Mouse (Mus musculus) myocyte (in vitro differentiated cells): ENCODE results near the gene Slc2a3. TPM values are rescaled to one million over a fixed set of nuclear protein-coding genes. Genes with fewer than 3 reads are reported as not detected.

ENCODE experiments used
- H3K27me3 ChIP-seq: one replicate; pipeline ENCODE4 v1.6.1; 2011; ENCODE audit not compliant: control insufficient read depth, insufficient read depth, insufficient read length
- H3K36me3 ChIP-seq: one replicate; pipeline ENCODE4 v1.6.1; 2011; ENCODE audit not compliant: control insufficient read depth, insufficient read depth
- H3K4me2 ChIP-seq: one replicate; pipeline ENCODE4 v1.6.1; 2011; ENCODE audit warnings: low read depth, control low read depth
- H3K4me3 ChIP-seq: one replicate; pipeline ENCODE4 v1.5.1; 2011; ENCODE audit warnings: mild to moderate bottlenecking, control low read depth, moderate library complexity
- H3K79me2 ChIP-seq: one replicate; pipeline ENCODE4 v1.6.1; 2011; ENCODE audit not compliant: control insufficient read depth, insufficient read depth
- H3ac ChIP-seq: one replicate; pipeline ENCODE4 v1.6.1; 2011; ENCODE audit not compliant: control insufficient read depth, insufficient read length
- CEBPB ChIP-seq: IDR thresholded peaks from 2 replicates; pipeline ENCODE4 v1.6.1; 2011; ENCODE audit warnings: mild to moderate bottlenecking, moderate library complexity; ENCODE audit not compliant: poor library complexity, insufficient read depth, severe bottlenecking
- E2F4 ChIP-seq: IDR thresholded peaks from one replicate; pipeline ENCODE4 v1.6.1; 2011; ENCODE audit warnings: mild to moderate bottlenecking, control low read depth, moderate library complexity; ENCODE audit not compliant: insufficient read depth
- MAX ChIP-seq: IDR thresholded peaks from one replicate; pipeline ENCODE4 v1.6.1; 2011; ENCODE audit warnings: low read depth, mild to moderate bottlenecking, control low read depth
- MYOD1 ChIP-seq, 3 experiments: IDR thresholded peaks; one replicate each; pipeline ENCODE4 v1.6.1; 2011; ENCODE audit warnings: control low read depth in 2 of 3, low read depth in 2 of 3, mild to moderate bottlenecking in 2 of 3, moderate library complexity in 1 of 3; ENCODE audit not compliant: insufficient read length in 2 of 3, control insufficient read depth in 1 of 3
- MYOG ChIP-seq, 3 experiments: IDR thresholded peaks; one replicate each; pipeline ENCODE4 v1.6.1; 2011; ENCODE audit warnings: control low read depth in 2 of 3, low read depth in 2 of 3, mild to moderate bottlenecking in 2 of 3; ENCODE audit not compliant: insufficient read length in 2 of 3, control insufficient read depth in 1 of 3, insufficient read depth in 1 of 3
- POLR2A ChIP-seq: IDR thresholded peaks from one replicate; pipeline ENCODE4 v1.6.1; 2011; ENCODE audit warnings: low read depth, mild to moderate bottlenecking, control low read depth, moderate library complexity; ENCODE audit not compliant: insufficient read length
- POLR2AphosphoS2 ChIP-seq: IDR thresholded peaks from one replicate; pipeline ENCODE4 v1.6.1; 2011; ENCODE audit warnings: low read depth, control low read depth; ENCODE audit not compliant: insufficient read length
- REST ChIP-seq: IDR thresholded peaks from one replicate; pipeline ENCODE4 v1.6.1; 2011; ENCODE audit warnings: mild to moderate bottlenecking, control low read depth, moderate library complexity; ENCODE audit not compliant: insufficient read depth, insufficient read length
- SRF ChIP-seq: IDR thresholded peaks from one replicate; pipeline ENCODE4 v1.6.1; 2011; ENCODE audit warnings: low read depth; ENCODE audit not compliant: control insufficient read depth, insufficient read length
- TCF12 ChIP-seq: IDR thresholded peaks from one replicate; pipeline ENCODE4 v1.6.1; 2011; ENCODE audit warnings: mild to moderate bottlenecking, control low read depth; ENCODE audit not compliant: poor library complexity, insufficient read depth, severe bottlenecking
- TCF3 ChIP-seq: IDR thresholded peaks from one replicate; pipeline ENCODE4 v1.6.1; 2011; ENCODE audit warnings: low read depth, control low read depth; ENCODE audit not compliant: insufficient read length
- USF1 ChIP-seq: IDR thresholded peaks from one replicate; pipeline ENCODE4 v1.6.1; 2011; ENCODE audit warnings: low read depth, mild to moderate bottlenecking, control low read depth, moderate library complexity
- polyA plus RNA-seq: library from polyadenylated mRNA; unstranded; fragments of >200 nt; fragmentation: generic; extraction: Trizol; gene quantifications from one replicate; pipeline ENCODE4 v1.2.1, GENCODE M21; 2012; ENCODE audit warnings: missing spikeins

Slc2a3 gene
- polyA plus RNA-seq, 1 experiment, result 1.2 TPM

DNA sequence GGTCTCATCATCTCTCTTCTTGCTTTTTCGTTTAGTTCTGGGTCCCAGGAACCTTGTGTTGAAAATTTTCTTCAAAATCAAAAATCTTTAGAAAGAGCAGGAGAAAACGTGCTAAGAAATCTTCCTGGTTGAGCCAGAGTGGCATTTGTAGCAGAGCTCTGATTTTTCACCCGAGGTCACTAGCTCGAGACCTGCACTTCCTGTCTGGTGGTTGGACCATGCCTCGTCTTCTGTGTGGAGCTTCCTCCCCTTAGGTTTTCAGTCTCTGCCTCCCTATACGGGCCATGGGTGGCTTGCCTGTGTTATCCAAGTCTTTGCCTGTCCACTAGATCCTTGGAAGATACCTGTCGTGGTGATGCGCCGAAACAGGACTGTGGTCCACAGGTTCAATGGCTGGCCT lies 20.4 kb upstream of the Slc2a3 start:
- Histone ChIP-seq H3K36me3 (no peaks in the 10 kb centered on the region), H3K4me2 (peak overlapping the region; percentile 91), H3K4me3 (no peak overlapping the region), H3ac (no peak overlapping the region), H3K79me2 (peaks cover 17% of the 10 kb centered on the region), H3K27me3 (no peaks in the 10 kb centered on the region)
- TF ChIP-seq TCF12 (no peak), CEBPB (no peak), POLR2AphosphoS2 (no peak)

DNA sequence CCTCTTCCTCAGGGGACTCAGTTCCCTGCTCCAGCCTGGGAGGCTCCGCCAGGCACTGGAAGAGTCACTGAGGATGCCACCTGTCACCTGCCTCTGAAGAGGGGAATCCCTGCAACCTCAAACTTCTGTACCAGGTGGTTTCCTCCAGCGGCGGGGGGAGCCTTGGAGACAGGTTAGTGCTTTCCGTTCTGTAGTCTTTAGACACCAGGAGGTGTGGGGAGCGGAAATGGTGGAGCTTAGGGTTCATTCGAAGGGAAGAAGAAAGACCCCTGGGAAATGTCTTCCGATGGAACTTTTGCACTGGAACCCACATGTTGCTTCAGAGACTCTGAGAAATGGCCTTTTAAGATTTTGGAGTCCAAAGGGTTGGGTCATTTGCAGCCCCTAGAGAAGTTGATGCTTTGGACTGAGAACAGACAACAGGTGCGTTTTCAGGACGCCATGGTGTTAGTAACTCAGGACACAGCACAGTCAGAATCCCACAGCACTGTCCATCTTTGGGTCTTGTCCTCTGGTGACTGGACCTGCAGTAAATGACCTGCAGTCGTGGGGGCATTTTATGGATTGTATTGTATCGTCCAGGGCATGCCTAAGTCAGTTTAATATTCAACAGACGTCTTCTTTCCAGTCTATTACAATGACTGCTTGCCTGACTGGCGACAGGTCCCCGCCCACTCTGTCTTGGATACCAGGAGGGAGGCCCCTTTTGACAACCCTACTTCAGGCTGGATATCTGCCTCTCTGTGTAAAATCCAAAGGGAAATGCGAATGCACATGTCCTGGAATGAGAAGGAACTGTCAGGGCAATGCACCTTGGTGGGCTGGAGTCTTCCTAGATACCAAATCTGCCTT lies 19.6 kb upstream of the Slc2a3 start:
- H3K4me2 ChIP-seq, result peak overlapping the region; percentile 91
- peaks cover 15% of the 10 kb centered on the region for H3K79me2 ChIP-seq
- no peaks in the 10 kb centered on the region for H3K36me3 ChIP-seq
- H3K4me3 ChIP-seq, result peak overlapping the region; percentile 74
- H3ac ChIP-seq, result peak overlapping the region; percentile 62
- no peak for TF ChIP-seq POLR2A
- TF ChIP-seq MYOD1 (IDR thresholded peaks at IDR 0.05; ENCODE audit: control insufficient read depth in 1 of 3, insufficient read length in 2 of 3, low read depth in 2 of 3), result no peak
- TF ChIP-seq SRF, result no peak
- no peak for TF ChIP-seq E2F4
- no peak for TF ChIP-seq CEBPB
- TF ChIP-seq POLR2AphosphoS2, result no peak
- TF ChIP-seq USF1, result no peak
- TF ChIP-seq TCF12, result no peak
- TF ChIP-seq MAX, result no peak
- TF ChIP-seq TCF3, result no peak
- no peak for TF ChIP-seq MYOG (IDR thresholded peaks at IDR 0.05; ENCODE audit: control insufficient read depth in 1 of 3, insufficient read depth in 1 of 3, insufficient read length in 2 of 3, low read depth in 2 of 3)
- TF ChIP-seq REST, result no peak
- H3K27me3 ChIP-seq, result no peaks in the 10 kb centered on the region

DNA sequence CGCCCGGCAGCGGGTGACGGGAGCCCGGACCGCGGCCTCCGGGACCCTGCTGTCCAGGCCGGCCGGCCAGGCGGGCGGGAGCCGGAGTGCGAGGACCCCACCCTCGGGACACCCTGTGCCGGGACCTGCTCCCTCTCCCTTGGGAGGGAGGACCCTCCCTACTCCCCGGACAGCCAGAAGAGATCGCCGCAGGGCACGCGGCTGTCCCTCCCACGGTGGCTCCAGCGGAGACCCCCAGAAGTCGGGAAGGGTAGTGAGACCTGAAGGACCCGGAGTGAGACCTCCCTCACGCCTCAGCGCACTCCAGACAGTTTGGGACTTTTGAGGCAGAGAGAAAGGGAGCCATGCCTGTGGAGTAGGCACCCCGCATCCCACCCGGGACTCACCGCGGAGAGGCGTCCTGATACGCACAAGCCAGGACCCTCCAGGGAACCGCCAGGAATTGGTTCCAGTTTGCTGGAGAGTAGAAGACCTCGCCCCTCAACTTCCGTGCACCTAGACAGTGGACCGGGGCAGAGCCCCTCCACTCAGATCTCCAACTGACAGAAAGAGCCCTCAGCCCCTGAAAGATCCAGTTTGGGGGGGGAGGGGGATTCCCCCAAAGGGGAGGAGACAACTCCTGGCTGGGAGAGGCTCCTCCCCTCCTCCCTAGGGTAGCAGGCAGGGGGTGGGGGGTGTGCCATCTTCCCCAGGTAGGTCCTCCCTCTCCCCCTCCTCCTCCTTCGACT lies 18.8 kb upstream of the Slc2a3 start:
- Histone ChIP-seq H3K4me2 (peak overlapping the region; percentile 91), H3K79me2 (peaks cover 15% of the 10 kb centered on the region), H3K36me3 (no peaks in the 10 kb centered on the region), H3K27me3 (no peaks in the 10 kb centered on the region), H3ac (peak overlapping the region; percentile 62), H3K4me3 (peak overlapping the region; percentile 74)
- no peak for TF ChIP-seq E2F4
- no peak for TF ChIP-seq MAX
- no peak for TF ChIP-seq MYOD1 (IDR thresholded peaks at IDR 0.05; ENCODE audit: control insufficient read depth in 1 of 3, insufficient read length in 2 of 3, low read depth in 2 of 3)
- no peak for TF ChIP-seq SRF
- TF ChIP-seq POLR2A, result no peak
- TF ChIP-seq MYOG (IDR thresholded peaks at IDR 0.05; ENCODE audit: control insufficient read depth in 1 of 3, insufficient read depth in 1 of 3, insufficient read length in 2 of 3, low read depth in 2 of 3), result no peak
- no peak for TF ChIP-seq USF1
- TF ChIP-seq TCF12, result no peak
- TF ChIP-seq CEBPB, result no peak
- TF ChIP-seq TCF3, result no peak

DNA sequence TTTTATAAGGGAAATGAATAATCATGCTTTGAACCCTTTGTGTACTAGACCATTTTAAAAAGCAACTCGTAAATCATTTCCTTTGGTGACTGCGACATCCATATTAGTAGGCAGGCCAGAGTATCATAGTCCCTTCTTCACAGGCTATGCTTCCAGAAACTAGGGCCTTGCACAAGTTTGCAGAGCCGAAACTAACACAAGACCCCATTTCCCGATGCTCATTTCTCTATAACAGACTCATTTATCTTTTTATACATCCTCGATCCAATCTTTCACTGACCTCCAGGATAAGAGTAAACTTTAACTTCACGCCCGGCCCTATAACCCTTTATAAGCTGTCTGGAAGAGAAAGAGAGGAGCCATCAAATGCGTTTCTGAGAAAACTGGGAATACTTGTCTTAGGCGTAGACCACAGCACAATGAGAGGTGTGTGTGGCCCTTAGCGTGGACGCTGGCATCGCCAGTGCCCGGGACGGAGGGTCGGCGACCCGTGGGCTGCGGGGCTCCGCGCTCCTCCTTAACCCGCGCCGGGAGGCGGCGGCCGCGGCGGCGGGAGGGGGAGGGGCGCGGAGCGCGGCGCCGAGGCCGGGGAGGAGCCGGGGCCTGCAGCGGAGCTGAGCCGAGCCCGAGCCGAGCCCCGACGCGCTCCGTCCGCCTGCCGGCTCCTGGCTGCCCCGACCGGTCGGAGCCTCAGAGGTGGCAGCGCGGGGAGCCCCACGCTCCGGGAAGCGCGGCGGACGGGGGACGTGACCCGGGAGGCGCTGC lies 18.0 kb upstream of the Slc2a3 start, which contains the start of gene Foxj2:
Foxj2 (plus strand) TSS at position 609 of the 765 bp plus-strand sequence.
- Histone ChIP-seq H3ac (peak within 1 kb of the TSS; percentile 62), H3K36me3 (no peaks in the 10 kb centered on the region), H3K27me3 (no peaks in the 10 kb centered on the region), H3K79me2 (peaks cover 15% of the 10 kb centered on the region), H3K4me2 (peak within 1 kb of the TSS; percentile 91), H3K4me3 (peak within 1 kb of the TSS; percentile 74)
- no peak for TF ChIP-seq CEBPB
- peak; percentile 87 for TF ChIP-seq POLR2A
- peak; percentile 65 for TF ChIP-seq POLR2AphosphoS2

DNA sequence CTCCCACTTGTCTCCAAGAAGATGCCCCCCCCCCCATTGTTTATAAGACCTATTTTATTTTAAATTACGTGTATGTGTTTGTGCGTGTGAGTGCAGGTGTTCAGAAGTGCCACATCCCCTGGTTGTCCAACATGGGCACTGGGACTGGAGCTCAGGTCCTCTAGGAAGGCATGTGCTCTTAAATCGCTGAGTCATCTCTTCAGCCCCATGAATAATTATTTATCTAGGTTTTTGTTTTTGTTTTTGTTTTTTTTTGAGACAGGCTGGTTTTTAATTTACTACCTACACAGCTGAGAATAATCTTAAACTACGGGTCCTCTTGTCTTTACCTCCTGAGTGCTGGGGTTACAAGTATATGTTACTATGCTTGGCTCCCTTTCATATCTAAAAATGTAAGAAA lies 12.2 kb upstream of the Slc2a3 start:
- Histone ChIP-seq H3ac (no peak overlapping the region), H3K79me2 (no peaks in the 10 kb centered on the region), H3K36me3 (no peaks in the 10 kb centered on the region), H3K4me2 (no peak overlapping the region), H3K27me3 (no peaks in the 10 kb centered on the region), H3K4me3 (no peak overlapping the region)
- TF ChIP-seq TCF3, result no peak
- TF ChIP-seq MYOD1 (IDR thresholded peaks at IDR 0.05; ENCODE audit: control insufficient read depth in 1 of 3, insufficient read length in 2 of 3, low read depth in 2 of 3), result no peak
- no peak for TF ChIP-seq TCF12
- TF ChIP-seq CEBPB, result no peak
- no peak for TF ChIP-seq MYOG (IDR thresholded peaks at IDR 0.05; ENCODE audit: control insufficient read depth in 1 of 3, insufficient read depth in 1 of 3, insufficient read length in 2 of 3, low read depth in 2 of 3)
- no peak for TF ChIP-seq MAX
- TF ChIP-seq USF1, result no peak
- no peak for TF ChIP-seq E2F4
- TF ChIP-seq SRF, result no peak
- TF ChIP-seq REST, result no peak
- TF ChIP-seq POLR2AphosphoS2, result no peak
- TF ChIP-seq POLR2A, result no peak
